Mouse (Mus musculus): ENCODE data around the gene Bub1b.
"Not testable (repeated sequence)": the region's sequence is repeated elsewhere in the genome, so short reads cannot be mapped to it uniquely, and the experiment has no call there.

The Bub1b gene

DNA sequence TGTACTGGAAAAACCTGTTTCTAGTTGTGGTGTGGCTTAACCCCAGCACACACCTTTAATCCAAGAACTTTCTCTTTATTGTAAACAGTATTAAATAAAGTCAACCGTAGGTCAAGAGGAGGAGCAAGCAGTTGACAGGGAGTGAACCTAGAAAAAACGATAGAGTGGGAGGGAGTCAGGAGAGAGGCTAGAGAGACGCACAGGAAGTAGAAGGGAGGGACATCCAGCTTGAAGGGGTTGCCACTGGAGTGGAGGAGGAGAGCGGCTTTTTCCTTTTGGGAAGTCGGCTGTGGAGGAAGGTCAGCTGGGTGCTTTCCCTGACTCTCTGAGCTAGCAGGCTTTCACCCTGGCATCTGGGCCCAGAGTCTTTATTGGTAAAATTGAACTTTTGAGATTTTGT, 9.0 kb downstream of the Bub1b start:
- in situ Hi-C loops (cut with MboI), result loop anchor here (5.0 kb wide), 1 partner anchor 120 kb away; no protein-coding TSS in a partner anchor

DNA sequence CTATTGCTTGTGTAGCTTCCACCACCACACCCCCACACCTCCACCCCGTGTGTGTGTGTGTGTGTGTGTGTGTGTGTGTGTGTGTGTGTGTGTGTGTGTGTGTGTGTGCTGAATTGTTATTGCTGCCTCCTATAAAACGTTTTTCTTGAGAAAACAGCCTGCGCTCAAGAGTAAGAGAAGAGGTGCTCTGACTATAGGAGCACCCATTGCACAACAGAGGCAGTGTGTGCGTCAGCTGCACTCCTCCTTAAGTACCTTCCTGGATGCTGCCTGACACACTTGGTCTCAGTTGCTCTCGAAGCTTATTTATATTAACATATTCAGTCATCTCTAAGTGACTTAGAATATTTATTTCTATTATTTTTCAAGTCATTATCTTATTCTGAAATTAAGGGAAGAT, 20.0 kb downstream of the Bub1b start:
- in situ Hi-C loops (cut with MboI), result no loop called here

DNA sequence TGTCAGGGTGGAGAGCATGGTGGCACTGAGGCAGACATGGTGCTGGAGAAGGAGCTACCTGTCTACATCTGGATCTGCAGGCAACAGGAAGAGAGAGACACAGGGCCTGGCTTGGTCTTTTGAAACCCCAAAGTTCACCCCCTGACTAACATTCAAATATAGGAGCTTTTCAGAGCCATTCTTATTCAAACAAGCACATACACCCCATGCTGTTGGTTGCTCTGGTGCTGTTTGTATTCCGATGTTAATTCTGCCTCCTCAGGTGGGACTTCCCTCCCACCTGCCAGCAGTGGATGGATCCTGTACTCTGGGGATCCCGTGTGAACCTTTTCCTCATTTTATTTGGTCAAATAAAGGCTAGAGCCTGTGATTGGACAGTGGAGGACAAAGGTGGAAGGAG, 22.1 kb downstream of the Bub1b start:
- in situ Hi-C loops (cut with MboI), result no loop called here

DNA sequence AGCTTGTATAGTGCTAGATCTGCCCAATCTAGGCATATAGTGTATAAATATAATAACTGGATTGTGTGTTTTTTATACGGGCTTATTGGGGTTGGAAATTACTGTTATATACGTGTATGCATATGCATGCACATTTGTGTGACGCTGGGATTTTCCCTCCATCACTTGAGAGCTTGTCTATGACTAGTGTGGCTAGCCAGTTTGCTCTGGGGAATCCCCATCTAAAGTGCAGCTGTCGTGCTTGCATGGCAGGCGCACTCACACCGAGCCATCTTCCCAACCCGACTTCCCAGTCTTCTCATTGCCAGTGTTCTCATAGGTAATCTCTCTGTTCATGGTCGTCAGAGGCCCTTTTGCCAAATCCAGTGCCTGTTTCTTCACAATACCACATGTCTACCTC, 22.6 kb downstream of the Bub1b start:
- in situ Hi-C loops (cut with MboI), result no loop called here

DNA sequence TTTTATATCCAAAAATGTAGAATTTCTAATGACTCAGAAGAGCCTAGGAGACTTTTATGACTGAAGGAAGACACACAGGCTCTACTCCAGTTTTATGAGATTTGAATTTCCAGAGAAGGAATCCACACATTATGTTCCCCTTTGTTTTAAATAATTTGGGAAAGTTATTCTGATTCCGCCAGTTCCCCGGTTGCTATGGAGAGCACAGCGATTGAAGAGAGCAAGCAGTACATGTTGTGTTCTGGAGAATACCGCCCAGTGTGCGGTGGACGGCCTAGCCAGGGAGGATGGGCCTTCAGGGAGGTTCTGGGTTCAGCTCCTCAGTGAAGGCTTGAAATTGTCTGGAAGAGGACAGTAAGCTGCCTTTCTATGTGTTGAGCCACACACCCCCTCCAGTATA, 31.3 kb downstream of the Bub1b start:
- in situ Hi-C loops (cut with MboI), result no loop called here

DNA sequence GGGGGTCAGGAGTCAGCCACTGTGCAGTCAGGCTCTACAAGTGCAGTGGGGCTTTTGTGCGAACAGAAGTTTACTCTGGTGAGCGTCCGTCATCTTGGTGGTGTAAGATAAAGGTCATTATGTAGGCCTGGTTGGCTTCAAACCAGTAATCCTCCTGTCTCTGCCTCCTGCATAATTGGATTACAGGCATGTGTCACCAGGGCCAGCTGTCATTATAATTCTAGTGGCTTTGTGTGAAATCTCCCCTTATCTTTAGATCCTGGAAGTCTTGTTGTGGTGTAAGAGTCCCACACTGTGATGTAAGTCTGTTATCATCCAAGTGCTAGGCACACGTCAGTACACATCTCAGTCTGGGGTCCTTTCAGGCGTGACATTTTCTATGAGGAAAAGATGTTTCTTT, 35.4 kb downstream of the Bub1b start:
- in situ Hi-C loops (cut with MboI), result no loop called here

DNA sequence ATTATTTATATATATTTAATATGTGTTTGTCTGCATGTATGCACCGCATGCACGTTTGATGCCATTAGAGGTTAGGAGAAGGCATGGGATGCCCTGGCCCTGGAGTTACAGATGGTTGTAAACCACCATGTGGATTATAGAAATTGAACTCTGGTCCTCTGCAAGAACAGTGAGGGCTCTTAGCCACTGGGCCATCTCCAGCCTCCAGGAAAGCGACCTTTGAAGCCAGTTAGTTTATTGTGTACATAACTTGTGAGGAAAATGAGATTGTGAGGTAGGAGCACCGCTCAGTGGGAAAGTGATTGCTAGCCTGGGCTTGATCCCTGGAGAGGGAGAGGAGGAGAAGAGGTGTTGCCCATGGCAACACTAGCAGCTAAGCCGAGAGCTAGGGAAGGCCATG, 39.2 kb downstream of the Bub1b start:
- in situ Hi-C loops (cut with MboI), result loop anchor here (5.0 kb wide), 3 partner anchors 60 to 245 kb away; partner anchors contain the start of gene Ccdc9b

DNA sequence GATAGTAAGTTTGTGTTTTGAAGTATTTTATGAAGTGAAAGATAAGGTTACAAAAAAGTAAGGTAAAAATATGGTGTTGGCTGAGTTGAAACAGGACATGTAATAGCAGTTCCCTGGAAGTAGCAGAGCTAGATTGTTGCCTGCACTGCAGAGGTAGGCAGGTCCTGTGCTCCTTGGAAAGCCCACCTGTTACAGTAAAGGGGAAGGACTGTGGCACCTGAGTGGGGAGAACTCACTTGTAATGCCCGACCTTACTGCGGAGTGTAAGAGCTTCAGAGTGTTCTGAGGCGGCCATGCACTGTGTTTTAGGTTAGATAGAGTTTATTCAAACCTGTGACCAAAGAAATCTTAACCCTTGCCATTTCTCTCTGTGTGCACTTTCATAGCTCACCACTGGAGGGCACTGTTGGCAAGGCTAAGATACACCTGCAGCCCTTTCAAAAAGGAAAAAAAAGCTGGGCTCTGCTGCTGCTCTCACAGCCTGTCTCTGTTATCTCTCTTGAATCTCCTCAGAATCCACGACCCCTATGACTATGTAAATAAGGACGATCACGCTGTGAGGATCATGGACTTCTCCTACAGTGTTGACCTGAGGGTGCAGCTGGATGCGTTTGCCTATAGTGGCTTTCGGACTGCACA, 40.0 kb downstream of the Bub1b start:
- in situ Hi-C loops (cut with MboI), result loop anchor here (5.0 kb wide), 3 partner anchors 59 to 244 kb away; partner anchors contain the start of gene Ccdc9b

DNA sequence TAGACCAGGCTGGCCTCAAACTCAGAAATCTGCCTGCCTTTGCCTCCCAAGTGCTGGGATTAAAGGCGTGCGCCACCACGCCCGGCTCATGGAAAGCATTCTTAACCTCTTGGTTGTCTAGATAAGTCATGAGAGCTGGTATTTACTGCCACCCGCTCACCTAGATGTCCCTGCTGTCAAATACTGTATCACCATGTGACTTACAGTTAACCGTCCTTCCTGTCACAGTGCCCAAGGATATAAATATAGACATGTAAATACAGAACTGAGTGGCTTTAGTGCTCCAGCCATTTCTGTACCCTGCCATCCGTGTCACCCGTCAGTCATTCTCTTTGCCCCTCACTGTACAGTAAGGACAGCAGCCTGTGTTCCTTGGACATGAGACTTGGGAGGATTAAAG, 40.7 kb downstream of the Bub1b start:
- in situ Hi-C loops (cut with MboI), result loop anchor here (5.0 kb wide), 3 partner anchors 59 to 244 kb away; partner anchors contain the start of gene Ccdc9b

DNA sequence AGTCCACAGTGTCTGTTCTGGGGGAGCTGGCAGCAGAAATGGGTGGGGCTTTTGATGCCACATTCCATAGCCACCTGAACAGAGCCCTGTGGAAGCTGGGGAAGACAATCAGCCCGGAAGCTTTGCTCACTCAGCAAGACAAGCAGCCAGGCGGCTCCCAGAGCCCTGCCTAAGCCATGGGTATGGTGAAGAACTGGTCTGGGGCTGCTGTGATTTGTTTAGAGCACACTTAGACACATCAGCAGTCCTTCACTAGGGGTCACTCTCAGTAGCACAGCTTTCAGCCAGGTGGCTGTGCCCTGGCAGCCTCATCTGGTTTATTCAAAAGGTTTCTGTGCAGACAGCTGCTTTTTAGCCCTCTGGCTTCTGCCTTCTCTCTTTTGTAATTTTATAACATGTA, 43.1 kb downstream of the Bub1b start:
- in situ Hi-C loops (cut with MboI), result no loop called here

DNA sequence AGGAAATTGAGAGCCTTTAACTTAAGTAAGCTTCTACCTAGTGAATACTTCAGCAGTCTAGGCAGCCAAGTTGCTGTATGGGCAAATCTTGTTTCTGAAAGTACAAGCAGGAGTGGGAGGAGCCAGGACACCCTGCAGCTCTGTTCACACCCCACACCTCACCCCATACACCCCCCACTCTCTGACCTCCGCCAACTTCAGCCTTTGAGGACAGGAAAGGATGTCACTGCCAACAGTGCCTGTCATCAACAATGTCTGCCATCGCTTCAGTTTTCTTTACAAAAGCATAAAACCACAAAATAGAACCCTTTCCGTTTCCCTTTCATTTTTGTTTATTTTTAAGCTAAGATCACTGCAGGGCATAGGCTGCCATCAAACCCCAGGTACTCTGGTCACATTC, 44.4 kb downstream of the Bub1b start:
- in situ Hi-C loops (cut with MboI), result no loop called here

DNA sequence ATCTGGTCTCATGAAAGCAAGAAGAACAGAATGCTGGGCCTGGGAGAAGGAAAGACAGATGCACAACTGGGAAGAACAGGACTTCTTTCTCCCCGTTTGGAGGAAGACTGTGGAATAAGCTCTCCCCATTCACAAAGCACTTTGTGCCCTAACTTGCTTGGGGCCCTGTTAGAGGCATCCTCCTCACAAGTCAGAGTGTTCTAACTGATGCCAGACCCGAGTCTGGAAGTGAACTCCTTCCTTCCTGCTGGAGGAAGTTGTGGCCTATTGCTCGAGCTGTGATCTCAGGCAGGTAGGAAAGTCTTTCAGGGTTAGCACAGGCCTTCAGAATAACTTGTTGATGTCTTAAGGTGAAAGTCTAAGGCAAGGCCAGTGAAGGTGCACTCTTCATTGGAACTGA, 44.9 kb downstream of the Bub1b start:
- in situ Hi-C loops (cut with MboI), result no loop called here

DNA sequence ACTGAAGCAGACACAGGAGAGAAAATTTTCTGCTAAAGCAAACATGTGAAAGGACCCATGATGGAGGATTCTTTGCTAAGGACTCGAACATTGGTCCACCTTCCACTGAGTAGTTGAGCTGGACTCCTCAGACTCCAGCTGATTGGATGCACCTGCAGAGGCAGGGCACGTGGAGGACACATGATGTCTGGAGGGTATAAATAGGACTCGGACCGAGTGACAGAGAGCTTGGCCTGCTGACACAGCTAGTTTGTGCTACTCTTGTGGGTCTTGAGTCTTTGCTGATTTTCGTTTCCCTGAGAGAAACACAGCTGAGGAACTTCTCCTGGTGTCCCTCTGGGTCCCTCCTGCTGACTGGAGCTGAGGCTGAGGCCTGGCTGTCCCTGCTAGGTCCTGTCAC, 48.7 kb downstream of the Bub1b start:
- in situ Hi-C loops (cut with MboI), result no loop called here

DNA sequence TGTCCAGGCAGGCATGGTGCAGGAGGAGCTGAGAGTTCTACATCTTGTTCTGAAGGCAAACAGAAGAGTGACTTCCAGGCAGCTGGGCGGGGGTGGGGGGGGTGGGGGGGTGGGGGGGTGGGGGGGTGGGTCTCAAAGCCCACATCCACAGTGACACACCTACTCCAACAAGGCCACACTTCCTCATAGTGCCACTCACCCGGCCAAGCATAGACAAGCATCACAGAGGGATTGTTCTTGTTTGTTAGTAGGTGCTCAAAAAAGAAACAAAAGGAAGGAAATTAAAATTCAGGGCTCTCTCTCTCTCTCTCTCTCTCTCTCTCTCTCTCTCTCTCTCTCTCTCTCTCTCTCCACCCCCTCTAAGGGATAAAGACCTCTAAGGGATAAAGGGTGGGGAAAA, 52.7 kb downstream of the Bub1b start:
- in situ Hi-C loops (cut with MboI), result not testable (repeated sequence)

DNA sequence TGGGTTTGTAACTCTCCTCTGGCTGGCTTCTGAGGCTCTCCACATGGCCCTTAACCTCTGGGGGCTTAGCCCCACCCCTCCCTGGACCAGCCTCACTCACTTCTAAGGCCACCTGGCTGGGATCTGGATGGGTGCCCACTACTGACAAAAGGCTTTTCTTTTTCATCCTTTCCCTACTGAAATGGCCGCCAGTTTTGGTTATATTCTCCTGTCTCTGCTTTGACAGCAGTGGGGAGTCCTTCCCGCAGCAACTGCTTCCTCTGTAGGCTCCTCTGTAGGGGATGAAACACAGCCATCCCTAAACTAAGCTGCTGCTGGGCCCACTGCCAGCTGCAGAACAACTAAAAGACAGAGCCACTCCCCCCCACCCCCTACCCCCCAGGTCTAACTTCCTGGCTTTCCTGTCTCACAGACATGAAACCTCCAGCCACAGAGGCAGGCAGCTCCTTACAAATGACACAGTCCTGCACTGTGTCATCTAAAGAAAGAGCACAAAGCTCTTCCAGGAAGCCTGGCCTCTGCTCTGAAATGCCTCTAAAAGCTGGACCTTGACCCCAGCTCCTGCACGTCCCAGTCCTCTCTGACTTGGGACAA, 58.8 kb downstream of the Bub1b start:
- in situ Hi-C loops (cut with MboI), result no loop called here

DNA sequence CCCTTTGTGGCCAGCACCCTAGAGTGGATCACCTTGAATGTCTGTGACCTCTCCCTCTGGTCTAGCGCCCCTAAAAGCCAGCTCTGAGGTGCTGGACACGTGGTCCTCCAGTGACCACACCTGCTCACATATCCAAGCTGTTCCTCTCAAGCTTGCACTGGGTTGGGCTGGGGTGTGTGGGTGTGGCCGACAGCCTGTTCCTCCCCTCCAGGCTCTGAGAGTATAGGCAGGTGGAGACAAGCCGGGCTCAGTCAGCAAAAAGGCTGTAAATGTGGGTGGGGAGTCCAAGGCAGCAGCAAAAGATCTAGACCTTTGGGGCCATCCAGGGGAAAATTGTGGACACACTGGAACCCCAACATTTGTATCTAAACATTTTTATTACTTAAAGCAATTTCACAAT, 60.4 kb downstream of the Bub1b start:
- in situ Hi-C loops (cut with MboI), result no loop called here

DNA sequence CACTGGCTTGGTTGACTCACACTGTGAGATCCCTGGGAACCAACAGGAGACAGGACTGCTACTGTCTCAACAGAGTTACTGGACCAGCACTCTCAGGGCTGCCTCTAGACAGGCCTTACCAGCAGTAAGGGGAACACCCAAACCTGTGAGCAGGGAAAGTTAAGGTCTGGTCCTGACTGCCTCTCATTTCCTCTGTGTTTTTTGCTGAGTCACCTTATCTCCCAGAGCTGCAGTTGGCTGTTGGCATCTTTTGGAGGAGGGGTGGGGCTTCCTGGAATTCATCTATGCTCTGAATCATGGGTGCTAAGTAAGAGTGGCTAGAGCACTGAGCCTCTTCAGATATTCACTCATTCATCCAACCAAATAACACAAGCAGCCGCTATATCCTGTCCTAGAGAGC, 61.1 kb downstream of the Bub1b start:
- in situ Hi-C loops (cut with MboI), result no loop called here

DNA sequence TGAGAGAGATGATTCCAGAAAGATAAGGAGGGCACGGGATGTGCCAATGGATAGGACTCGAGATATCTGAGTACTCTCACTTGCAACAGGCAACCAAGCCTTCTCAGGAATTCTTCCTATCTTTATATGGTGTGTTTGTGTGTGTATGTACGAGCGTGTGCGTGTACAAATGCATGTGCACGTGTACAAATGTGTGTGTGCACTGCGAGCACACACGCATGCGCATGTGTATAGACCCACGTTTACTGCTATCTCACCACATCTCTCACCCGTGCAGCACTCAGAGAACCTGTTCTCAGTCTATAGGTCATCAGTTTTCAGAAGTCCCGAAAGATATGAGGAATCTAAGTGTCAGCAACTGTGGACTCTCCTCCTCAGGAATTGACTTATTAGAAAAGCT, 61.5 kb downstream of the Bub1b start:
- in situ Hi-C loops (cut with MboI), result no loop called here

DNA sequence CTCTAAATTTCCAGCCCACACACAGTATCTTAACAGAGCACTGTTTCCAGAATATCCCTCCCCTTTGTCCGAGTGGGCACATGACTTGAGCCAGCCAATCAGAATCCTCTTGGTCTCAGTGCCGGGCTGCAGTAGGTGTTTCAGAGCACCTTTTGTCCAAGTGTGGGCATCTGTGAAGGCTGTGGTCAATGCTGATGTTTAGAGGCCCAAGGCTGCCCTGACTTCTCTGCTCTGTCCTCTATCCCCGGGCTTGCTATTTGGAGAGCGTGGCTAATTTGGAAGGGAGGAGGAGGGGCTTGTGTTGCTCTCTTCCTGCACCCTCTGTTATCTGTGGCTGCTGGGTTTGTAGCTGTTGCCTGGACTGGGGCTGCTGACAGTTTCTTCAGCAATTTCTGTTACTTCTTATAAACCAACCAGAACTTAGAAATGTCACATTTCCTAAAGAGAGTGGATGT, 62.0 kb downstream of the Bub1b start:
- in situ Hi-C loops (cut with MboI), result no loop called here

DNA sequence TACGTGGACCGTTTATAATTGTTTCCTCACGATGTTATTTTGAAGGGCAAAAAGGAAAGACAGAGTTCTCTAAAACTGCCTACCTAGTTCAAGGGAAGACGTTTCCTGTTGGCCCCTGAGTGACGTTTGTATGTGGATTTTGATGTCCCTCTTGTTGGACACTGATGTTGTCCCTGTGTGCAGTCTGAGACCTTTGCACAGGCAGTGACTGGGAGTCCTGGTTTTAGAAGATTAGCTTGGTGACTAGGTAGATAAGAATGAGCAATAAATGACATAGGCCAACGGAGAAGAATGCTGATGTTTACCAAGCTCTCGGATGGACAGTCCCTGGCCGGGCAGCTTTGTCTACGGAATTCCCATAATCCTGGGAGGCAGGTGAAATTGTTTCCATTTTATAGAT, 63.9 kb downstream of the Bub1b start:
- in situ Hi-C loops (cut with MboI), result no loop called here

DNA sequence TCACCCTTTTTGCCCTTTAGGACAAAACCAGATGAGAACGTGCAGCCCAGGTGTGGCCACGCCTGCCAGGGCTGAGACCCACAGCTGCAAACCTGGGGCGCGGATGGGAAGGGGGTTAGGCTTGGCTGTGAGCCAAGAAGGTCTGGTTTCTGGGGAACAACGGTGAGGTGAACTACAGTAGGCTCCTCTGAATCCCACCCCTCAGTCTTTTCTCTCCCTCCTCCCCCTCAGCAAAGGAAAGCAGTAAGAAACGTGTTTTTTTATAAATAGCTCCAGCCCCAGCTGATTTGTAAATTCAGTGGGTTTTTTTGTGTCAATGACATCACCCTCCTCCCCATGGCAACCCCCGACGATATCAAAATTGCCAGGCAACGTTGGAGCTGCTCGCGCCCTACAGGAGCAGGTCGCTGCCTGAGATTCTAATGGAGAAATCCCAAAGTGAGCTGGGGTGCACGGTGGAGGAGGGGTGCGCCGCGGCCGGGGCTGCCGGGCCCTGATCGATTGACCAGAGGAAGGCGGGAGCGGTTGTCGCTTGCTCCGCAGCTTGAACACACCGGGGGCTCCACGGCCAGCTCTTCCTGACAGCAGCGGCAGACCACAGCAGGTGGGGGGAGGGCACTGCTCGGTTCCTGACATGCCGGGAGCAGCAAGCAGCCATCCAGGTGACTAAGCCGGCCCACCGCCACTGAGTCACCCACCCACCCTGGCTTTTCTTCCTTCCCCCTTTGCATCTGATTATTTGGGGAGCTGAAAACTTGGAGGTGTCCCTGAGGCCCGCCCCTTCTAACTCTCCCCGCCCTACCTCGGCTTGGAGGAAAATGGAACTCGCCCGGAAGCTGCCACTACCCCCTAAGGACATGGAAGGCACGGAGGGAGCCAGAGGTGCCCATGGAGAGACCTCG, 65.1 kb downstream of the Bub1b start, which contains the start of gene Pak6:
Gene Pak6, plus strand, starts transcription at position 402 of the 902 bp plus-strand sequence.
- in situ Hi-C loops (cut with MboI), result no loop called here

Data from mature B cell (primary cell).